Mouse (Mus musculus): Measurements from ENCODE around the gene Emc4.
A peak's percentile ranks its signal among the peaks of the same experiment; 100 is the strongest.

The Emc4 gene

GRCm38 (mm10) chr2:112367726-112368673 lies at the start of gene Emc4:
Gene Emc4, minus strand, starts transcription at chr2:112368027.
- DNase-seq: peak; percentile 85

- no peak for DNase-seq
These were observed 39.2 kb upstream of the Emc4 start for GRCm38 (mm10) chr2:112407030-112407429.

GRCm38 (mm10) chr2:112396649-112397048 lies 28.8 kb upstream of the Emc4 start:
- DNase-seq: no peak

- no peak for DNase-seq
These were observed 26.1 kb upstream of the Emc4 start for GRCm38 (mm10) chr2:112393958-112394357.

GRCm38 (mm10) chr2:112392689-112393088 lies 24.9 kb upstream of the Emc4 start:
- DNase-seq: no peak

- no peak for DNase-seq
These were observed 23.6 kb upstream of the Emc4 start for GRCm38 (mm10) chr2:112391346-112392000.

- no peak for DNase-seq
These were observed 23.0 kb upstream of the Emc4 start for GRCm38 (mm10) chr2:112390843-112391242.

GRCm38 (mm10) chr2:112381219-112381618 lies 13.4 kb upstream of the Emc4 start:
- DNase-seq: no peak

GRCm38 (mm10) chr2:112380131-112380530 lies 12.3 kb upstream of the Emc4 start:
- DNase-seq: no peak

GRCm38 (mm10) chr2:112378973-112379898 lies 11.4 kb upstream of the Emc4 start, which contains the start of gene Katnbl1:
Gene Katnbl1, plus strand, starts transcription at chr2:112379211.
- peak; percentile 92 for DNase-seq

- DNase-seq: no peak
These were observed 6.8 kb upstream of the Emc4 start for GRCm38 (mm10) chr2:112374610-112375009.

GRCm38 (mm10) chr2:112373141-112373540 lies 5.3 kb upstream of the Emc4 start:
- DNase-seq: no peak

- DNase-seq: no peak
These were observed 2.1 kb upstream of the Emc4 start for GRCm38 (mm10) chr2:112369941-112370340.

GRCm38 (mm10) chr2:112367222-112367621 lies 605 bp downstream of the Emc4 start:
- peak; percentile 9 for DNase-seq

- no peak for DNase-seq
These were observed 7.1 kb downstream of the Emc4 start for GRCm38 (mm10) chr2:112360781-112361169.

- DNase-seq: no peak
These were observed 7.6 kb downstream of the Emc4 start for GRCm38 (mm10) chr2:112360012-112360780.

- DNase-seq: no peak
These were observed 8.2 kb downstream of the Emc4 start for GRCm38 (mm10) chr2:112359611-112360010.

GRCm38 (mm10) chr2:112353685-112354455 lies 14.0 kb downstream of the Emc4 start:
- DNase-seq: no peak

GRCm38 (mm10) chr2:112348246-112348645 lies 19.6 kb downstream of the Emc4 start:
- no peak for DNase-seq

GRCm38 (mm10) chr2:112341117-112341516 lies 26.7 kb downstream of the Emc4 start:
- no peak for DNase-seq

- no peak for DNase-seq
These were observed 28.1 kb downstream of the Emc4 start for GRCm38 (mm10) chr2:112339736-112340135.

All from cerebellum, adult 11 months (tissue).